Mouse (Mus musculus) midbrain, embryonic 14.5 days (tissue): ENCODE measurements at regions not wholly inside any gene's neighbourhood (a gene's known extent, or its start where the extent isn't known, plus 50 kb on each side); places are given as distances from the start of the nearest gene placed in this dataset.

Source experiments
- ATAC-seq: fragments of 200-750 bp; cut with Nextera tagmentation; 2 replicates; pipeline ENCODE4 v1.8.0; 2017; ENCODE audit warnings: moderate number of reproducible peaks, moderate library complexity; ENCODE audit not compliant: low FRiP score, low TSS enrichment
- DNase-seq: peaks from one replicate; pipeline ENCODE4 v3.0.0-alpha.2; 2015
- H3K27ac ChIP-seq: fragments of 300-500 bp; sonication (generic); replicated peaks from 2 replicates; pipeline ENCODE4 v1.5.1; 2014; ENCODE audit warnings: mild to moderate bottlenecking, low read depth, low read length, moderate library complexity
- H3K27me3 ChIP-seq: fragments of 300-500 bp; sonication (generic); 2 replicates; pipeline ENCODE4 v1.6.1; 2014; ENCODE audit warnings: low read length, control low read depth, mixed read lengths; ENCODE audit not compliant: control insufficient read depth, insufficient read depth
- H3K36me3 ChIP-seq: fragments of 300-500 bp; sonication (generic); 2 replicates; pipeline ENCODE4 v1.6.1; 2014; ENCODE audit warnings: low read length, control low read depth; ENCODE audit not compliant: control insufficient read depth, insufficient read depth
- H3K4me1 ChIP-seq: fragments of 300-500 bp; sonication (generic); 2 replicates; pipeline ENCODE4 v1.6.1; 2014; ENCODE audit warnings: mild to moderate bottlenecking, antibody characterized with exemption, low read length, control low read depth; ENCODE audit not compliant: control insufficient read depth, insufficient read depth
- H3K4me2 ChIP-seq: fragments of 300-500 bp; sonication (generic); 2 replicates; pipeline ENCODE4 v1.6.1; 2014; ENCODE audit warnings: mild to moderate bottlenecking, low read length, moderate library complexity
- H3K4me3 ChIP-seq: fragments of 300-500 bp; sonication (generic); replicated peaks from 2 replicates; pipeline ENCODE4 v1.5.1; 2014; ENCODE audit warnings: low read depth, low read length
- H3K9ac ChIP-seq: fragments of 300-500 bp; sonication (generic); replicated peaks from 2 replicates; pipeline ENCODE4 v1.6.1; 2014; ENCODE audit warnings: mild to moderate bottlenecking, low read length, moderate library complexity
- H3K9me3 ChIP-seq: fragments of 300-500 bp; sonication (generic); 2 replicates; pipeline ENCODE4 v1.6.1; 2016; ENCODE audit warnings: low read length, control low read depth, mixed read lengths; ENCODE audit not compliant: control insufficient read depth
- WGBS: fragments of 180-500 bp; shearing (Covaris S2); extraction: QIAGEN DNeasy Blood & Tissue Kit; methylation state at CpG from one replicate; pipeline ENCODE4 v1.1.7; 2014; 5-methylcytosine and 5-hydroxymethylcytosine counted together

DNA sequence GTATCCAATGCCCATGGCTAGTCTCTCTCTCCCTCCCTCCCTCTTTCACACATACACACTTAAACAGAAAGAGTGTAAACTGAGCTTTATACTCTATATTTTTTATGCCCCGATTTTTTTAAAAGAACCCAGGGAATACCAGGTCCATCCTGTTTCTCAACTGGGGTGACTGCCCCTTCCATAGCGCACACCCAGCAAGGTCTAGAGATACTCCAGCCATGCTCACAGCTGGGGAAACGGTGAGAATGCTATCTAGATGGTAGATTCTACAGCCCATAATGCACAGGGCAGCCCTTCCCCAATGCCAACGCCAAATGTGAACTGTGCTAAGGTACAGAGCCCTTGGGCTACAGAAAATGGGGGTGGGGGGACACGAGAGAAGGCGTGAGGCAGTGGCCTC, 51.2 kb upstream of the Tln2 start:
- ATAC-seq = no peak
- 88% methylated on average over 6 of the region's 6 CpGs for WGBS
- Histone ChIP-seq H3K9me3 (no peaks in the 10 kb centered on the region), H3K27me3 (no peaks in the 10 kb centered on the region), H3K36me3 (no peaks in the 10 kb centered on the region), H3K4me1 (no peaks in the 10 kb centered on the region), H3K4me2 (no peak overlapping the region), H3K9ac (no peak overlapping the region), H3K27ac (no peak overlapping the region), H3K4me3 (no peak overlapping the region)
- DNase-seq = no peak

DNA sequence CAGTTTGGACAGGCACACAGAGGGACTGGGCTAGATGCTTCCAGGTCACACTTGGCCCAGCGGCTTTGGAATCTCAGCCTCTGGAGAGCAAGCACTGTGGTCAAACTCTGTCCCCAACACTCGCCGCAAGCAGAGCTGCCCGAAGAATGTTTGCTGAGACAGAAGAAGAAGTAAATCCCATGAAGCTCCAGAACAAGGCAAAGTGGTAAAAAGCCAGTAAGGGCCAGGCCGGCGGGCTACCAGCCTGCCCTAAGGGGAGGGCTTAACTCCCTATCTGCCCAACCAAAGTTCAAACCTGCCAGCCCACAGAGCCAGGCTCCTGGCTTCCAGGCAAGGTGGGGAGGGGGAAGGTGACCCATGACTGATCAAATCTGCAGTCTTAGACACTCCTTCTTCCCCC, 52.2 kb upstream of the Tln2 start:
- DNase-seq (no peak), ATAC-seq (no peak)
- no peaks in the 10 kb centered on the region for H3K9me3 ChIP-seq
- H3K9ac ChIP-seq = no peak overlapping the region
- H3K4me2 ChIP-seq = no peak overlapping the region
- H3K27ac ChIP-seq = no peak overlapping the region
- no peaks in the 10 kb centered on the region for H3K27me3 ChIP-seq
- WGBS = 92% methylated on average over 6 of the region's 6 CpGs
- no peak overlapping the region for H3K4me3 ChIP-seq
- no peaks in the 10 kb centered on the region for H3K36me3 ChIP-seq
- no peaks in the 10 kb centered on the region for H3K4me1 ChIP-seq

DNA sequence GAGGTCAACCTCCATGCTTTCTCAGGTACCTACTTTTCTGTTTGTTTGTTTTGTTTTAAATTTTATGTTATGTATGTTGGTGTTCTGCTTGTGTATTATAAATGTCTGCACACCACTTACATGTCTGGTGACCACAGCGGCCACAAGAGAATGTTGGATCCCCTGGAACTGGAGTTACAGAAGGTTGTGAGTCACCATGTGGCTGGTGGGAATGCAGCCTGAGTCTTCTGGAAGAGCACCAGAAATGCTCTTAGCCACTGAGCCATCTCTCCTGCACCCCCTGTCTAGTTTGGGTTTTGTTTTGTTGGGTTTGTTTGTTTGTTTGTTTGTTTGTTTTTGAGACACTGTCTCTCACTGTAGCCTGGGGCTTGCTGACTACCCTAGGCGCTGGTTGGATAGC, 52.6 kb upstream of the Tln2 start:
- no peak overlapping the region for H3K9ac ChIP-seq
- 100% methylated on average over 2 of the region's 2 CpGs for WGBS
- H3K9me3 ChIP-seq = no peaks in the 10 kb centered on the region
- H3K4me3 ChIP-seq = no peak overlapping the region
- no peak for ATAC-seq
- no peak overlapping the region for H3K27ac ChIP-seq
- no peaks in the 10 kb centered on the region for H3K36me3 ChIP-seq
- DNase-seq = no peak
- H3K27me3 ChIP-seq = no peaks in the 10 kb centered on the region
- H3K4me2 ChIP-seq = no peak overlapping the region
- H3K4me1 ChIP-seq = no peaks in the 10 kb centered on the region

DNA sequence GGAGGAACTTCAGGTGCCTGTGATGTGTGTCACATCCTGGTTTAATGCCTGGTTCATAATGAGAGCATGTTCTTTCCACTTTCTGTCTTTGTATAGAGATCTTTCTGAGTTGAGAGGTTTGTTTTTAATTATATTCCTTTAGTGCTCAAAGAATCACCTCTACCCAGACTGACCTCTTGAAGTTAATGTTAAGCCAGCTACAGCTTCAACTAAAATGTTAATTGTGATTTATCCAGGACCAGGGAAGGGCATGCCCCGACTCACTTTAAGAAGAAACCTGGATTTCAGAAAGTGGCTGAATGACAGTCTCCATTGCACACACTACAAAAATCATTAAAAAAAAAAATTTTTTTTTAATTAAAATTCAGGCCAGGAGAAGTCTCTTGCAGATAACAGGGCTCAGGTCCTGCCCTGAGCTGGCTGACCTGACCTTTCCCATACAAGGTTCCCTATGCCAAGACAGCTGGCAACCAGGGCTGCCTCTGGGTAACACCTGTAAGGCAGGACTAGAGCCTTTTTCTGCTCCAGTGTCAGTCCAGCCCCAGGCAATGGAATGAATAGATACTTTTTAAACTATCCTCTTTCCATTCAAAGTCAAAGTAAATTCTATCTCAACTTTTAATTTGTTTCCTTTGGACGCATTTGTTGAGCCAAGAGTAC, 54.7 kb upstream of the Tln2 start:
- Histone ChIP-seq H3K4me3 (no peak overlapping the region), H3K4me1 (peaks cover 7% of the 10 kb centered on the region), H3K36me3 (no peaks in the 10 kb centered on the region), H3K27ac (no peak overlapping the region), H3K4me2 (no peak overlapping the region), H3K9ac (no peak overlapping the region), H3K27me3 (no peaks in the 10 kb centered on the region), H3K9me3 (no peaks in the 10 kb centered on the region)
- DNase-seq (no peak), ATAC-seq (no peak)
- 89% methylated on average over 2 of the region's 2 CpGs for WGBS

DNA sequence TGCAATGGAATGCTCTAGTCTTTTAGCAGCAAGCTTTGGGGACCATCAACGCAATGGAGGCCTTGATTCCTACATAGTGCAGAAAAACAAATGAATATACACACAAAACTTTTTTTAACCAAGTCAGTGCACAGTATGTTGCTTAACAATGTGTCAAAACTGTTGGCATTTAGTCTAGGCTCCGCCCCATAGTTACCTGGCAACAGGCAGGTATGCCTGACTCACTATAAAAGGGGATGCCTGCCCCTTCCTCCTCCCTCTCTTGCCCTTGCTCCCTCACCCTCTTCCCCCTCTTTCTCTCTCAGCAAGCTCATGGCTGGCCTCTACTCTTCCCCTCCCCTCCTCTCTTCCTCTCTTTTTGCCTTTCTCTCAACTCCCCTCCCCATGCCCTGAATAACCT, 56.7 kb upstream of the Tln2 start:
- Histone ChIP-seq H3K4me3 (no peak overlapping the region), H3K4me1 (peaks cover 7% of the 10 kb centered on the region), H3K9ac (no peak overlapping the region), H3K4me2 (no peak overlapping the region), H3K36me3 (no peaks in the 10 kb centered on the region), H3K27me3 (no peaks in the 10 kb centered on the region), H3K9me3 (no peaks in the 10 kb centered on the region), H3K27ac (no peak overlapping the region)
- WGBS = 97% methylated on average over 2 of the region's 2 CpGs
- ATAC-seq = no peak
- no peak for DNase-seq

DNA sequence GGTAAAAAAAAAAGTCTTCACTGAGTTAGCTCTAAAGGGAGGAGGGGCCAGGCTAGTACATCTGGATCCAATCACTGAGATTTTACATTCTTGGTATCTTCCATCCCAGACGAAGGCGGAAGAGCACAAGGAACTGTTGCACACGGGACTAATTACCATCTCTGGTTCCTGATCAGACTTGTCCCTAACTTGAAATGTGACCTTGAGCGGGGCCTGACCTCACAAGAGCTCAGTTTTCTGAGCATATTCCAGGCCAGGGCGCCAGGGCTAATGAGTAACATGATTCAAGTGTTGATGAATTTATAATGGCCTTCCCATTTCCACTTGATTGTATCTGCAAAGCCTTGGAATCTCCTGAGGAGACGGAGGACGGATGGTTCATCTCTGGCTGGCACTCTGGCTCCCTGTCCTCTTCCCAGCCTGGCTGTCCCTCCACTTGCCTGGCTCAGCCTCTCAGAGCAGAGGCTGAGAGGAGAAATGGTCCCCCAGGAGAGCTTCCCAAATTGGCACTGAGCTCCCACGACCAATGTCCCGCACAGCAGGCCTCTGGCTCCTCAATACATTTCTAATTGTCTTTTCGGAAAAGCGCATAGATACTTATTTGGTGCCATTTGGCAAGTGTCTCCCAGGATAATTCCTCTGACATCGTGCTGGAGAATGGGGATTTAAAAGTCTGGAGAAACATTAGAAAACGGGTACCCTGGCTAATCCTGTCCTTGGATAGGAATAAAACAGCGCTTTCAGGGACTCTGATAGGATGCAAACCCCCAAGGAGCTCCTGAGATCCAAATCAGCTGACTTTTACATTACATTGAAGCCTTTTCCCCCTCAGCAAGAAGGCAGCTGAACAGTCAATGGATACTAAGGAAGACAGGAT, 58.1 kb upstream of the Tln2 start:
- ATAC-seq (no peak), DNase-seq (peak; percentile 25)
- Histone ChIP-seq H3K4me2 (no peak overlapping the region), H3K4me3 (no peak overlapping the region), H3K9ac (no peak overlapping the region), H3K27ac (no peak overlapping the region), H3K27me3 (no peaks in the 10 kb centered on the region), H3K4me1 (peaks cover 7% of the 10 kb centered on the region), H3K36me3 (no peaks in the 10 kb centered on the region), H3K9me3 (no peaks in the 10 kb centered on the region)
- WGBS = 47% methylated on average over 14 of the region's 14 CpGs

DNA sequence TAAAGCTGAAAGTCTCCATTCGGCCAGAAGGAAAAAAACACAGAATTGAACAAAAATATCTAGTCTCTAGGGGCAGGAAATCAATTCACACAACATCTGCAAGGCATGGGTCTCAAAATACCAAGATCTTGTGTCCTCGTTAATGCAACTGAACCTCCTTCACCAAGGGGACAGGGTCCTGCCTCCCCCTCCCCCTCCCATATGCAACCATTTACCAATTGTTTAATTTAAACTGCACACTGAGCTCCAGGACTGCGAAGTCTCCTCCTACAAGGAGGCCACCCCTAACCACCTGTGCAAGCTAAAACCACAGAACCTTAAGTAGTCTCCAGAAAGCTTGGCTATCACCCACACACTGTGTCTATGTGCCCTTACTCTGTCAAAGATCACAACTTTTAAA, 61.4 kb upstream of the Tln2 start:
- H3K9me3 ChIP-seq = no peaks in the 10 kb centered on the region
- DNase-seq = no peak
- peaks cover 7% of the 10 kb centered on the region for H3K4me1 ChIP-seq
- no peaks in the 10 kb centered on the region for H3K36me3 ChIP-seq
- WGBS = 74% methylated on average over 3 of the region's 3 CpGs
- no peak overlapping the region for H3K4me2 ChIP-seq
- H3K4me3 ChIP-seq = no peak overlapping the region
- H3K9ac ChIP-seq = no peak overlapping the region
- no peak overlapping the region for H3K27ac ChIP-seq
- H3K27me3 ChIP-seq = no peaks in the 10 kb centered on the region
- ATAC-seq = no peak

DNA sequence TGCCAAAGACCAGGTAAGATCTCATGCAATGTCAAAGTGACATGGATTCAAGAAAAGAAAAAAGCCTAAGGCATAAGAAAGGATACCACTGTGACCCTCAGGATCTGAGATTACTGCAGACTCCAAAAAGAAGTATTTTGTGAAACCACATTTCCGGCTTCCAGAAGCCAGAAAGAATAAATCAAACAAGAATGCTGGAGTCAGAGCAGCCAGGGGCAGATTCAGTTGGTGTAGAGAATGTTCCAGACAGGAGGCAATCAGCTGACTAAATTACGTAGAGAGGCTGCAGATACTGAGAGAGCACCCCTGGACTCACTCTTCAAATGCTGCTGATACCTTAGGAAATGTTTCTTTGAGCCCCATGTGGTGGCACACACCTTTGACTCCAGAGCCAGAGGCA, 67.7 kb upstream of the Tln2 start:
- DNase-seq (no peak), ATAC-seq (no peak)
- Histone ChIP-seq H3K9ac (no peak overlapping the region), H3K4me3 (no peak overlapping the region), H3K27me3 (peaks cover 5% of the 10 kb centered on the region), H3K4me2 (no peak overlapping the region), H3K4me1 (peaks cover 6% of the 10 kb centered on the region; the same call in 1 of the 2 replicates), H3K9me3 (no peaks in the 10 kb centered on the region), H3K36me3 (no peaks in the 10 kb centered on the region), H3K27ac (no peak overlapping the region)
- WGBS = 85% methylated on average over 2 of the region's 2 CpGs

DNA sequence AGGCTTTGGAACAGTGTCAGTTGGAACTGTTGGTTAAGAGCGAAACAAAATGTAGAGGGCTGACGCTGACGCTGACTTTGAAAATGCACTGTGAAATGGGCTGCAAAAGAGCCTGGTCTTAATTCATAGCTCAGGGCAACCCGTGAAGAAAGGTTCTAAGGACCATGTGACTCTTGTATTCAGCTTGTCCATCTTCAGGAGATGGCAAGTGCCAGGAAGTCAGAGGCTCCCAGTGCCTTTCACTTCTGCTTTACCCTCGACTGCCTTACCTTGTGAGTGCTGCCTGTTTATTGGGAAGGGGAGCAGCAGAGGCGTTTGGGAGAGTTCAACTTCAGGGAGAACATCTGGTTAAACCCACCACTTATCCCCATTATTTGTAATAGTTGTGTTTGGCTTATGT, 70.1 kb upstream of the Tln2 start:
- DNase-seq (no peak), ATAC-seq (no peak)
- no peaks in the 10 kb centered on the region for H3K9me3 ChIP-seq
- no peak overlapping the region for H3K4me3 ChIP-seq
- no peak overlapping the region for H3K9ac ChIP-seq
- H3K27ac ChIP-seq = no peak overlapping the region
- peaks cover 5% of the 10 kb centered on the region for H3K27me3 ChIP-seq
- H3K36me3 ChIP-seq = no peaks in the 10 kb centered on the region
- no peak overlapping the region for H3K4me2 ChIP-seq
- 34% methylated on average over 6 of the region's 6 CpGs for WGBS
- peaks cover 8% of the 10 kb centered on the region; the same call in 1 of the 2 replicates for H3K4me1 ChIP-seq
